Mouse (Mus musculus) ES-Bruce4 (cell line): ENCODE measurements around the gene Dxo.

Source experiments
- EP300 ChIP-seq: IDR thresholded peaks from 2 replicates; pipeline ENCODE4 v1.6.1; 2011; ENCODE audit warnings: low read depth, low read length; ENCODE audit not compliant: insufficient read depth
- POLR2A ChIP-seq: IDR thresholded peaks from one replicate; pipeline ENCODE4 v1.8.1; 2011; ENCODE audit warnings: low read length; ENCODE audit not compliant: insufficient read depth

- TF ChIP-seq POLR2A (no peak), EP300 (no peak)
Measured at GRCm38 (mm10) chr17:34879336-34879879, 42.6 kb downstream of the Dxo start, which contains the start of gene Zbtb12.
